Mouse (Mus musculus): Measurements from ENCODE around the gene Asgr2.

DNA sequence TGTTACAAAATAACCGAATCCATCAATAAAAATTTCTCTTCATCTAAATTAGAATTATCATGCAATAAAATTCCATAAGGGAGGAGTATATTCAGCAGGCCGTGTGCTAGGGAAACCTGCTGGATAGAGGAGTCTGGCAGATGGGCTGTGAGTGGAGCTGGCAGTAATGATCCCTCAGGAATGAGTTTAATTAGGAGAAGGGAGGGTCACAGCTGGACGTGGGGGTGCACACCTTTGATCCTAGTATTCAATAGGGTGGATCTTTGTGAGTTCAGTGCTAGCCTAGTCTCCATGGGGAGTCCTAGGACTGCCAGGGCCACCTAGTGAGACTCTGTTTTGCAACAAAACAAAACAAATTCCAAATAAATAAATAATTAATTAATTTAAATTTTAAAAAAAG, 24.2 kb upstream of the Asgr2 start:
- TF ChIP-seq CTCF (IDR thresholded peaks at IDR 0.05; ENCODE audit: low read depth) (no peak), EP300 (IDR thresholded peaks at IDR 0.05; ENCODE audit: low read depth) (no peak)
